Mouse (Mus musculus) heart, postnatal 0 days (tissue): Measurements from ENCODE around the gene Arsb. TPM values are rescaled to one million over a fixed set of nuclear protein-coding genes. Genes with fewer than 3 reads are reported as not detected.

Source experiments
- ATAC-seq: fragments of 200-750 bp; cut with Nextera tagmentation; 2 replicates; pipeline ENCODE4 v1.8.0; 2017; ENCODE audit warnings: low read depth, moderate number of reproducible peaks, moderate library complexity; ENCODE audit not compliant: insufficient read depth
- DNase-seq: peaks from one replicate; pipeline ENCODE4 v3.0.0-alpha.2; 2016; ENCODE audit warnings: low spot score
- H3K27ac ChIP-seq: fragments of 300-500 bp; sonication (generic); 2 replicates; pipeline ENCODE4 v1.5.1; 2014; ENCODE audit warnings: low read depth, mild to moderate bottlenecking
- H3K27me3 ChIP-seq: fragments of 300-500 bp; sonication (generic); 2 replicates; pipeline ENCODE4 v1.6.1; 2014; ENCODE audit warnings: low read length, mixed read lengths; ENCODE audit not compliant: control insufficient read depth, insufficient read depth
- H3K36me3 ChIP-seq: fragments of 300-500 bp; sonication (generic); replicated peaks from 2 replicates; pipeline ENCODE4 v1.6.1; 2014; ENCODE audit warnings: low read length, mixed read lengths; ENCODE audit not compliant: control insufficient read depth, insufficient read depth
- H3K4me1 ChIP-seq: fragments of 300-500 bp; sonication (generic); 2 replicates; pipeline ENCODE4 v1.6.1; 2014; ENCODE audit warnings: antibody characterized with exemption; ENCODE audit not compliant: control insufficient read depth, insufficient read depth
- H3K4me2 ChIP-seq: fragments of 300-500 bp; sonication (generic); 2 replicates; pipeline ENCODE4 v1.6.1; 2014; ENCODE audit warnings: low read depth, mild to moderate bottlenecking, low read length, moderate library complexity
- H3K4me3 ChIP-seq: fragments of 300-500 bp; sonication (generic); 2 replicates; pipeline ENCODE4 v1.5.1; 2014; ENCODE audit warnings: low read depth, low read length
- H3K9ac ChIP-seq: fragments of 300-500 bp; sonication (generic); replicated peaks from 2 replicates; pipeline ENCODE4 v1.6.1; 2014; ENCODE audit warnings: low read depth, low read length, mixed read lengths
- H3K9me3 ChIP-seq: fragments of 300-500 bp; sonication (generic); replicated peaks from 2 replicates; pipeline ENCODE4 v1.6.1; 2016; ENCODE audit warnings: low read length; ENCODE audit not compliant: control insufficient read depth
- CTCF ChIP-seq: IDR thresholded peaks from 2 replicates; pipeline ENCODE4 v1.5.1; 2016; ENCODE audit warnings: antibody characterized with exemption, control low read depth, low read depth
- EP300 ChIP-seq: IDR thresholded peaks from 2 replicates; pipeline ENCODE4 v1.6.1; 2016; ENCODE audit warnings: antibody characterized with exemption, low read depth
- WGBS: fragments of 180-500 bp; shearing (Covaris S2); extraction: QIAGEN DNeasy Blood & Tissue Kit; methylation state at CpG from one replicate; pipeline ENCODE4 v1.1.7; 2014; 5-methylcytosine and 5-hydroxymethylcytosine counted together
- polyA plus RNA-seq: library from polyadenylated mRNA; unstranded; fragments of >200 nt; fragmentation: Nextera tagmentation; extraction: Ambion mirVana; gene quantifications from 2 replicates; pipeline ENCODE4 v1.2.1, GENCODE M21; 2015
- total RNA-seq: library from RNA; depleted of rRNA; stranded (reverse); fragments of >200 nt; gene quantifications from 2 replicates; pipeline ENCODE4 v1.2.3, GENCODE M21; 2014; ENCODE audit warnings: low replicate concordance

Gene Arsb
- total and polyA plus RNA-seq, 2 experiments from 2014 or later = 3.0 to 6.2 TPM

DNA sequence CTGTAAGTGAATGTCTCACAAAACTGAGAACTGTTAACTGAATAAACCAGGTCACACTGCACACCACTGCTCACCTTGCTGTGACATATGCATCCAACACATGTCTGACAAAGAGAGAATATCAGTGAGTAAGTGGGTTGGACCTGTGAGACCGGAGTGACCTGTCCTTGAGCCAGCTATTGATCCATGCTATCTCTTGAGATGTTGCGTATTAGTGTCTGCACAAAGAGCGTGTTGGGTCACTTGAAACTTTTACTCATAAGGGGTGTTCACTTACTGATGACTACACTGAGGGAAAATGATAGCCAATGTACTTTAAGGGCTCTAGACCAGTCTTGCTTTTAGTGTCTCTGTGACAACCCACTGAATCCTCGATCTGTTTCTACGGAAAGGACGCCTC is 42.7 kb downstream of the Arsb start:
- Histone ChIP-seq H3K27ac (no peak overlapping the region), H3K9ac (no peak overlapping the region), H3K9me3 (no peaks in the 10 kb centered on the region), H3K36me3 (no peaks in the 10 kb centered on the region), H3K27me3 (no peaks in the 10 kb centered on the region), H3K4me3 (no peak overlapping the region), H3K4me1 (no peaks in the 10 kb centered on the region), H3K4me2 (no peak overlapping the region)
- WGBS = 92% methylated on average over 6 of the region's 6 CpGs
- TF ChIP-seq EP300 (no peak), CTCF (no peak)
- DNase-seq (no peak), ATAC-seq (no peak)

DNA sequence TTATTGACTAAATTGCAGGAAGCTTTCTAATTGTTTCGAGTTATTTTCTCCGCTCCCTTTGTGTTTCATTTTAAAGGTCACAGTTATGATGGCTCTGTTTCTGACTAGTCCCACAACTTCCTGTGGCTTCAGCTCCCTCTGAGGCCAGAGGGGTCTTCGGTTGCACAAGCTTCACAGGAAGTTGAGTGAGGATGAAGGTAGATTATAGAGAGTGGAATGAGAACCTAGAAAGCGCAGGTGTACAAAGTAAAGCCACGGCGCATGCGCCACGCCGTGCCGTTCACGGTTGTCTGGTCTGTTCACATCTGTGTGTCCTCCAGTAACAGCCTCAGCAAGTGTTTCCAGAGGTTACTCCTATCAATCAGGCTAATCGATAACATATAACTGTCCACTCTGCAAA is 43.2 kb downstream of the Arsb start:
- Histone ChIP-seq H3K9me3 (no peaks in the 10 kb centered on the region), H3K4me1 (no peaks in the 10 kb centered on the region), H3K9ac (no peak overlapping the region), H3K27me3 (no peaks in the 10 kb centered on the region), H3K36me3 (no peaks in the 10 kb centered on the region), H3K4me2 (no peak overlapping the region), H3K4me3 (no peak overlapping the region), H3K27ac (no peak overlapping the region)
- ATAC-seq = no peak
- TF ChIP-seq CTCF = no peak
- no peak for TF ChIP-seq EP300
- DNase-seq = no peak
- WGBS = 89% methylated on average over 12 of the region's 12 CpGs

DNA sequence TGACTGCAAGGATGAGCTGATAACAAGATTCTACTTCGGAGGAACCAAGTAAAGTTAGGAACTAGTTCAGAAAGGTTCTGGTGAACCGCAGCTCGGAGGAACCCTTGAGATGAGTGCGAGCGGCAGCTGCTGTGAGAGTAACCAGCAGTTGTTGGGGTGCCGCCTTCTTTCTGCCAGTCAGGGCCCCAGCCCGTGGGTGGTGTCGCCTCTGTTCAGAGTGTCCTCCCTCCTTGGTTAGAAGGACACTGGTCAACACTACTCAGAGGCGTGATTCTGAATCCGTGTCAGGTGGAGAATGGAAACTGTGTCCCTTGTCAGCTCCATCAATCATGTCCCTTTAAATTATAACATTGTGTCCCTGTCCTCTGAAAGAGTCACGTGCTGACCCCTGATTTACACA is 43.7 kb downstream of the Arsb start:
- H3K9ac ChIP-seq = no peak overlapping the region
- no peak for TF ChIP-seq CTCF
- TF ChIP-seq EP300 = no peak
- no peaks in the 10 kb centered on the region for H3K4me1 ChIP-seq
- no peak overlapping the region for H3K27ac ChIP-seq
- ATAC-seq (no peak), DNase-seq (no peak)
- H3K9me3 ChIP-seq = no peaks in the 10 kb centered on the region
- H3K36me3 ChIP-seq = no peaks in the 10 kb centered on the region
- WGBS = 88% methylated on average over 11 of the region's 11 CpGs
- no peak overlapping the region for H3K4me3 ChIP-seq
- H3K4me2 ChIP-seq = no peak overlapping the region
- H3K27me3 ChIP-seq = no peaks in the 10 kb centered on the region

DNA sequence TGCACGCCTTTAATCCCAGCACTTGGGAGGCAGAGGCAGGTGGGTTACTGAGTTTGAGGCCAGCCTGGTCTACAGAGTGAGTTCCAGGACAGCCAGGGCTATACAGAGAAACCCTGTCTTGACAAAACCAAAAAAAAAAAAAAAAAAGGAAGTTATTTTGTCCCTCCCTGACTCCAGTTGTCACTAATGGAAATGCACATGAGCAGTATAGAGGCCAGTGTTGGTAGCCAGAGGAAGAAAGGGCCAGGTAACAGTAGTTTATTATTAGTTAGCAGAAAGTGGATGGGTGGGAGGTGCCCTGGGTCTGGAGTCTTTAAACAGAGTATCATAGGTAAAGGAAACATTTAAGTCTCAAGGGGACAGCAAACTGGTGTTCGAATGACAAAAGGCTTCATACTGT is 44.7 kb downstream of the Arsb start:
- no peak overlapping the region for H3K27ac ChIP-seq
- 88% methylated on average over 2 of the region's 2 CpGs for WGBS
- no peak overlapping the region for H3K4me2 ChIP-seq
- no peaks in the 10 kb centered on the region for H3K36me3 ChIP-seq
- DNase-seq (no peak), ATAC-seq (no peak)
- no peaks in the 10 kb centered on the region for H3K27me3 ChIP-seq
- H3K4me3 ChIP-seq = no peak overlapping the region
- no peaks in the 10 kb centered on the region for H3K4me1 ChIP-seq
- TF ChIP-seq CTCF = no peak
- no peak for TF ChIP-seq EP300
- H3K9me3 ChIP-seq = no peaks in the 10 kb centered on the region
- H3K9ac ChIP-seq = no peak overlapping the region

DNA sequence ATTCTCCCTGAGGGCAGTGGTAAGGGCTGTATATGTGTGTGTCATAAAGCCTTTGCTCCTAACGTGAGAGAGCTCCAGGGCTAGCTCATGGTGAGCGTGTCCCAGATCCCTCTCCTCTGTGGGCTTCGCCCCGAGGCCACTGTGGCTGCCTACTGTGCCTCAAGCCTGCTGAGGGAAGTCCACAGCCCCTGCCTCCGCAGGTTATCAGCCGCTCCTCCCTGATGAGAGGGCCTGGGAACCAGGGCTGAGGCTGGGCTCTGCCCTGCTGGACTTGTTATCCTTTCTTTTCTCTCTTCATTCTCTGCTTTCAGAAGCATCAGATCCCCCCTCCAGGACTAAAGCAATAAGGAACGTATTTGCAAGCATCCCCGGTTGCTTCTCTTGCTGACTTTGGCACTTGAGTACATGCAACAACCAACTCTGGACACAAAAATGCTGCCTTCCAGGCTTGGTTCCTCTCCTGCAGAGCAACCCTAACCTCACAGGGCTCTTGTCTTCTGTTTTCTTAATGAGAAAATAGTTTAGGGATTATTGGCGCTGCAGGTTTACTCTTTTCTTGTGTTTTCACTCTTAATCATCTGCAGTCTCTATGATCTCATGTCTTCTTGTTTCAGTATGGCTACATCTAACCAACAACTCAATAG is 45.4 kb downstream of the Arsb start:
- Histone ChIP-seq H3K27ac (no peak overlapping the region), H3K4me2 (no peak overlapping the region), H3K36me3 (no peaks in the 10 kb centered on the region), H3K9me3 (no peaks in the 10 kb centered on the region), H3K4me3 (no peak overlapping the region), H3K27me3 (no peaks in the 10 kb centered on the region), H3K9ac (no peak overlapping the region), H3K4me1 (0 out of 2 replicates have a peak, but pooled peaks cover under 1% of the 10 kb centered on the region)
- WGBS = 66% methylated on average over 9 of the region's 9 CpGs
- no peak for DNase-seq
- ATAC-seq = no peak
- TF ChIP-seq CTCF = no peak
- no peak for TF ChIP-seq EP300

DNA sequence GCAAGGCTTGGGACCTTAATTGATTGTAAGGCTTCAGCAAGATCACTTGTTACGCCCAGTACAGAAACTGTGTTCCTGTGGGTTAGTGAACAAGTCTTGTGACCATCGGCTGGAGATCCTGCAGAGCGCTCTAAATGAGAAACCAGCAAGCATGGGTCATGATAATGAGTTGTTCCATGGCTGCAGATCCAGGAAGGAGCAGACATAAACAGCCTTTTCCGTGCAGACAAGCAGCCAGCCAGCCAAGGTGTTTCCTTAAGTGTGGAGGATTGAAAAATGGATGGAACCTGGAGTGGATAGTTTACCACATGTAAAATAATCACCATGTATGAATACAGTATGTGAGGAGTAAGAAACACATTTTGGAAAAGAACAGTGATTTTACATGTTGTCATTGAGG is 48.7 kb downstream of the Arsb start:
- H3K27ac ChIP-seq = no peak overlapping the region
- no peak for ATAC-seq
- no peak overlapping the region for H3K4me2 ChIP-seq
- no peak overlapping the region for H3K9ac ChIP-seq
- TF ChIP-seq CTCF (no peak), EP300 (no peak)
- 68% methylated on average over 4 of the region's 4 CpGs for WGBS
- H3K9me3 ChIP-seq = no peaks in the 10 kb centered on the region
- DNase-seq = no peak
- H3K36me3 ChIP-seq = no peaks in the 10 kb centered on the region
- H3K4me1 ChIP-seq = peaks cover 7% of the 10 kb centered on the region; the same call in 1 of the 2 replicates
- no peak overlapping the region for H3K4me3 ChIP-seq
- H3K27me3 ChIP-seq = no peaks in the 10 kb centered on the region
